46 mouse cellular contexts compared by ENCODE assay signal in genomic region chrX:137149050-137149449, GRCm38 (mm10). TPM values are rescaled to one million over a fixed set of nuclear protein-coding genes. Genes with fewer than 3 reads are reported as not detected.
"Had no signal": no experiment of that assay in that cellular context is flagged by ENCODE, and none has a peak within 500 bp of the region (broad histone marks: within the 10 kb centered on the region; RNA-seq: fewer than 3 reads in every experiment).

No protein-coding gene starts in this region.

- H3K9me3 ChIP-seq: limb, embryonic 10.5 days; limb, embryonic 12.5 days; limb, embryonic 13.5 days; limb, embryonic 15.5 days; liver, embryonic 12.5 days; liver, embryonic 13.5 days; liver, embryonic 15.5 days; lung, embryonic 15.5 days; megakaryocyte, embryonic 14.5 days; midbrain, embryonic 10.5 days; midbrain, embryonic 12.5 days; midbrain, embryonic 13.5 days; midbrain, embryonic 15.5 days; neural tube, embryonic 12.5 days had no signal

- H3K4me2 ChIP-seq: limb, embryonic 12.5 days; limb, embryonic 13.5 days; limb, embryonic 15.5 days; liver, embryonic 11.5 days; liver, embryonic 12.5 days; liver, embryonic 13.5 days; liver, embryonic 15.5 days; lung, embryonic 14.5 days; lung, embryonic 15.5 days; midbrain, embryonic 11.5 days; midbrain, embryonic 12.5 days; midbrain, embryonic 13.5 days; midbrain, embryonic 15.5 days; neural tube, embryonic 12.5 days had no signal

- H3K4me3 ChIP-seq: limb, embryonic 10.5 days; limb, embryonic 12.5 days; limb, embryonic 13.5 days; limb, embryonic 15.5 days; liver, embryonic 12.5 days; liver, embryonic 13.5 days; liver, embryonic 15.5 days; lung, embryonic 15.5 days; megakaryocyte, embryonic 14.5 days; midbrain, embryonic 10.5 days; midbrain, embryonic 12.5 days; midbrain, embryonic 13.5 days; midbrain, embryonic 15.5 days; myocyte; neural tube, embryonic 12.5 days had no signal

- H3K27ac ChIP-seq: limb, embryonic 10.5 days; limb, embryonic 12.5 days; limb, embryonic 13.5 days; limb, embryonic 15.5 days; liver, embryonic 12.5 days; liver, embryonic 13.5 days; liver, embryonic 14.5 days; liver, embryonic 15.5 days; lung, embryonic 15.5 days; macrophage; midbrain, embryonic 10.5 days; midbrain, embryonic 12.5 days; midbrain, embryonic 13.5 days; midbrain, embryonic 15.5 days; neural tube, embryonic 12.5 days had no signal

- H3K27me3 ChIP-seq: limb, embryonic 12.5 days; limb, embryonic 15.5 days; liver, embryonic 12.5 days; liver, embryonic 13.5 days; liver, embryonic 15.5 days; lung, embryonic 15.5 days; midbrain, embryonic 12.5 days; midbrain, embryonic 13.5 days; midbrain, embryonic 15.5 days; neural tube, embryonic 12.5 days had no signal

- H3K9ac ChIP-seq: limb, embryonic 12.5 days; limb, embryonic 13.5 days; limb, embryonic 15.5 days; liver, embryonic 12.5 days; liver, embryonic 13.5 days; liver, embryonic 14.5 days; liver, embryonic 15.5 days; liver, postnatal 0 days; lung, embryonic 14.5 days; lung, embryonic 15.5 days; midbrain, embryonic 12.5 days; midbrain, embryonic 13.5 days; midbrain, embryonic 15.5 days; neural tube, embryonic 12.5 days had no signal

- H3K36me3 ChIP-seq: limb, embryonic 10.5 days; limb, embryonic 12.5 days; limb, embryonic 13.5 days; limb, embryonic 15.5 days; liver, embryonic 12.5 days; liver, embryonic 13.5 days; liver, embryonic 15.5 days; lung, embryonic 15.5 days; midbrain, embryonic 10.5 days; midbrain, embryonic 12.5 days; midbrain, embryonic 13.5 days; midbrain, embryonic 15.5 days; neural tube, embryonic 12.5 days had no signal

- DNase-seq: left cerebral cortex, postnatal 4 days; liver; liver, embryonic 13.5 days; liver, postnatal 0 days; lung, adult 18-20 months; lung, adult 2 months; lung, embryonic 14.5 days; lung, postnatal 10 days; lung, postnatal 14 days; lung, postnatal 36 days; lung, postnatal 4 days; midbrain, embryonic 14.5 days had no signal

- H3K4me1 ChIP-seq: limb, embryonic 10.5 days; limb, embryonic 12.5 days; limb, embryonic 13.5 days; limb, embryonic 15.5 days; liver, embryonic 12.5 days; liver, embryonic 13.5 days; liver, embryonic 15.5 days; lung, embryonic 15.5 days; megakaryocyte, embryonic 14.5 days; midbrain, embryonic 10.5 days; midbrain, embryonic 12.5 days; midbrain, embryonic 13.5 days; midbrain, embryonic 15.5 days; neural tube, embryonic 12.5 days had no signal

RNA-seq across cellular contexts. Expression of gene Esx1, which starts 27.2 kb away (rescaled TPM):
- total RNA-seq: left cerebral cortex, postnatal 10 days; left cerebral cortex, postnatal 14 days; left cerebral cortex, postnatal 25 days; left cerebral cortex, postnatal 36 days; left cerebral cortex, postnatal 4 days; liver, adult 2 months; megakaryocyte progenitor cell, adult 5-6 weeks; megakaryocyte, adult 5-6 weeks; megakaryocyte-erythroid progenitor cell, adult 5-6 weeks; midbrain, postnatal 0 days; monocyte, adult 5-6 weeks had no signal
- polyA plus RNA-seq: limb, embryonic 10.5 days; limb, embryonic 11.5 days; limb, embryonic 12.5 days; limb, embryonic 13.5 days; limb, embryonic 15.5 days; liver, adult 2 months; liver, embryonic 11.5 days; liver, embryonic 12.5 days; liver, embryonic 13.5 days; liver, embryonic 14.5 days; liver, embryonic 15.5 days; liver, embryonic 16.5 days; liver, postnatal 0 days; lung, adult 2 months; lung, embryonic 14.5 days; lung, embryonic 15.5 days; lung, embryonic 16.5 days; lung, postnatal 0 days; macrophage; midbrain, embryonic 10.5 days; midbrain, embryonic 11.5 days; midbrain, embryonic 12.5 days; midbrain, embryonic 13.5 days; midbrain, embryonic 14.5 days; midbrain, embryonic 15.5 days; midbrain, embryonic 16.5 days; midbrain, postnatal 0 days; myocyte; neural tube, embryonic 11.5 days; neural tube, embryonic 12.5 days had no signal
